Mouse (Mus musculus) adrenal gland, adult 8-10 months (tissue): ENCODE results near the gene Gale. TPM values are rescaled to one million over a fixed set of nuclear protein-coding genes. Genes with fewer than 3 reads are reported as not detected.
A peak's percentile ranks its signal among the peaks of the same experiment; 100 is the strongest.

Experiments used
- DNase-seq: peaks from one replicate; pipeline ENCODE4 v3.0.0; 2022
- total RNA-seq, 4 experiments: library from RNA; stranded (reverse); gene quantifications; 2 replicates each; pipeline ENCODE4 v1.2.4; 2022

Gene Gale
- total RNA-seq, 4 experiments from 2014 or later = 12.5 to 23.3 (median 22.5) TPM

GRCm38 (mm10) chr4:135945706-135946105, 17.8 kb upstream of the Gale start:
- no peak for DNase-seq

GRCm38 (mm10) chr4:135946278-135946658, 17.3 kb upstream of the Gale start, which contains the start of gene Hmgcl:
Gene Hmgcl (plus strand): TSS chr4:135946448.
- peak; percentile 93 for DNase-seq

- DNase-seq = no peak
These were observed 16.7 kb upstream of the Gale start for GRCm38 (mm10) chr4:135946659-135947301.

GRCm38 (mm10) chr4:135948142-135948541, 15.4 kb upstream of the Gale start:
- DNase-seq = no peak

GRCm38 (mm10) chr4:135949475-135949874, 14.1 kb upstream of the Gale start:
- no peak for DNase-seq

GRCm38 (mm10) chr4:135949911-135950310, 13.6 kb upstream of the Gale start:
- no peak for DNase-seq

- DNase-seq = no peak
These were observed 13.2 kb upstream of the Gale start for GRCm38 (mm10) chr4:135950365-135950764.

GRCm38 (mm10) chr4:135951505-135951904, 12.0 kb upstream of the Gale start:
- DNase-seq = no peak

GRCm38 (mm10) chr4:135953179-135953578, 10.3 kb upstream of the Gale start:
- DNase-seq = no peak

- DNase-seq = no peak
These were observed 9.3 kb upstream of the Gale start for GRCm38 (mm10) chr4:135954241-135954640.

GRCm38 (mm10) chr4:135955886-135956285, 7.6 kb upstream of the Gale start:
- DNase-seq = no peak

- DNase-seq = no peak
These were observed 5.2 kb upstream of the Gale start for GRCm38 (mm10) chr4:135958354-135958753.

- no peak for DNase-seq
These were observed 2.8 kb upstream of the Gale start for GRCm38 (mm10) chr4:135960717-135961116.

- no peak for DNase-seq
These were observed 1.8 kb upstream of the Gale start for GRCm38 (mm10) chr4:135961709-135962108.

- peak; percentile 6 for DNase-seq
These were observed 1.3 kb upstream of the Gale start for GRCm38 (mm10) chr4:135962198-135962597.

- DNase-seq = no peak
These were observed 581 bp upstream of the Gale start for GRCm38 (mm10) chr4:135962946-135963345.

- DNase-seq = peak; percentile 73
These were observed 899 bp downstream of the Gale start for GRCm38 (mm10) chr4:135964426-135964825.

- no peak for DNase-seq
These were observed 1.6 kb downstream of the Gale start for GRCm38 (mm10) chr4:135965113-135965512.

GRCm38 (mm10) chr4:135966283-135966682, 2.8 kb downstream of the Gale start:
- peak; percentile 8 for DNase-seq

GRCm38 (mm10) chr4:135967086-135967760, 3.7 kb downstream of the Gale start:
- DNase-seq = peak; percentile 20

- DNase-seq = peak; percentile 12
These were observed 4.8 kb downstream of the Gale start for GRCm38 (mm10) chr4:135968271-135968869.

- DNase-seq = peak; percentile 10
These were observed 5.7 kb downstream of the Gale start for GRCm38 (mm10) chr4:135969070-135969750.

- DNase-seq = no peak
These were observed 7.1 kb downstream of the Gale start for GRCm38 (mm10) chr4:135970585-135970984.
